Mouse (Mus musculus) liver, embryonic 14.5 days (tissue): ENCODE results near the gene Krt88.

Experiments used
- CTCF ChIP-seq: IDR thresholded peaks from 2 replicates; pipeline ENCODE4 v1.5.1; 2016; ENCODE audit warnings: antibody characterized with exemption, low read depth, control low read depth
- EP300 ChIP-seq: IDR thresholded peaks from 2 replicates; pipeline ENCODE4 v1.6.1; 2016; ENCODE audit warnings: antibody characterized with exemption, low read depth

GRCm38 (mm10) chr15:101454774-101455173, 7.2 kb downstream of the Krt88 start:
- TF ChIP-seq CTCF (no peak), EP300 (no peak)
